Mouse (Mus musculus): ENCODE results near the gene Auts2. TPM values are rescaled to one million over a fixed set of nuclear protein-coding genes. Genes with fewer than 3 reads are reported as not detected.

The Auts2 gene
- polyA plus RNA-seq, 1 experiment from 2014 or later: 47.7 TPM

DNA sequence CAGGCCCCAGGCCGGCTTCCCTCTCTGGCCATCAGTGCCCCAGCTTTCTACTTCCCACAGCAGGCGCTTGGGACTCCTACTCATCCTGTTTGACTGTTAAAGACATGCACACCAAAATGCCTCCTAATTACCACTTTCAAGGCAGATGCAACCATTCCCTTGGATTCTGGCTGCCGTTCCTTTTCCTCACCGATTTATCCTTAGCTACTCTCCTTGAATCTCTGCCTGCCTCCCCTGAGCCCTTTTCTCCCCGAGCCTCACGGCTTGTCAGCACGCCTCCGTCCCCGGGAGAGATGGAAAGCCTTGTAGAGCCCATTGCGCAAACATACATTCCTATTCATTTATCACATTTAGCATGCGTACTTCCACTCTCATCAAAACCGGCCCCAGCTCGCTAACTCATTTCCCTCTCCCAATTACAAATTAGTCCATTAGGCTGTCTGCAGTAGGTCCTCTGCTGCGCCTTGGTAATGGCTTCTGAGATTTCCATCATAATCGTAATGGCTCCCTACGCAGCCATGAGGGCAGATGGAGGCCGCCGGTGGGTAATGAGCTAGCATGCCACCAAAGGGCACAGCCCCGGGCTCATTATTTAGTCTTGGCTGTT, 825.7 kb downstream of the Auts2 start:
- H3K4me3 ChIP-seq (ENCODE audit: low read depth, low read length): no peak overlapping the region
- no peak overlapping the region for H3K9ac ChIP-seq (replicated peaks; ENCODE audit: low read depth, low read length)
- no peak overlapping the region for H3K4me2 ChIP-seq (replicated peaks; ENCODE audit: low read depth, low read length)
- WGBS: 66% methylated on average over 19 of the region's 19 CpGs
- ATAC-seq (ENCODE audit: insufficient number of reproducible peaks, insufficient read depth, low FRiP score, low read depth): no peak
- H3K9me3 ChIP-seq (ENCODE audit: control insufficient read depth, low read depth, low read length): no peaks in the 10 kb centered on the region
- no peaks in the 10 kb centered on the region for H3K4me1 ChIP-seq (ENCODE audit: control insufficient read depth, insufficient read depth, low read length)
- H3K36me3 ChIP-seq (ENCODE audit: control insufficient read depth, insufficient read depth, low read length): no peaks in the 10 kb centered on the region
- H3K27me3 ChIP-seq (ENCODE audit: control insufficient read depth, insufficient read depth, low read length): no peaks in the 10 kb centered on the region
- H3K27ac ChIP-seq (ENCODE audit: low read length): no peak overlapping the region

DNA sequence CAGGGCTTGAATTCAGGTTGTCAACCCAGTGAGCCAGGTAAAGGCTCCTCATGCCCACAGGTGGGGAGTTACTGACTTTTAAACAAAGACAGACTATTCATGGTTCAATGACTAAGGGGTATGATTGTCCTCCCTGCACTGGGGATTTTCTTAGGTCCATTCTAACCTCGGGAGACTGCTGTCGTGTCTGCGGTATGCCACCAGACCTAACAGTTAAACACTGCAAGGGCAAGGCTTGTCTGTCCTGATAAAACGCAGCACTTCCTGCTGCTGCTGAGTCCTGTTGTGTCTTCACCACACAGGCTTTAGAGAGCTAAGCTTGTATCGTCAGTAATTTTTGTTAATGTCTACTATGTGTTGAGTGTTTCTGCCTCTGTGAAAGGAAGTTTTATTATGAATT, 828.2 kb downstream of the Auts2 start:
- 74% methylated on average over 5 of the region's 5 CpGs for WGBS
- no peak overlapping the region for H3K4me3 ChIP-seq (ENCODE audit: low read depth, low read length)
- H3K9me3 ChIP-seq (ENCODE audit: control insufficient read depth, low read depth, low read length): no peaks in the 10 kb centered on the region
- H3K27ac ChIP-seq (ENCODE audit: low read length): no peak overlapping the region
- H3K4me2 ChIP-seq (replicated peaks; ENCODE audit: low read depth, low read length): no peak overlapping the region
- no peak overlapping the region for H3K9ac ChIP-seq (replicated peaks; ENCODE audit: low read depth, low read length)
- no peaks in the 10 kb centered on the region for H3K27me3 ChIP-seq (ENCODE audit: control insufficient read depth, insufficient read depth, low read length)
- H3K36me3 ChIP-seq (ENCODE audit: control insufficient read depth, insufficient read depth, low read length): no peaks in the 10 kb centered on the region
- H3K4me1 ChIP-seq (ENCODE audit: control insufficient read depth, insufficient read depth, low read length): 0 out of 2 replicates have a peak, but pooled peaks cover 4% of the 10 kb centered on the region
- no peak for ATAC-seq (ENCODE audit: insufficient number of reproducible peaks, insufficient read depth, low FRiP score, low read depth)

DNA sequence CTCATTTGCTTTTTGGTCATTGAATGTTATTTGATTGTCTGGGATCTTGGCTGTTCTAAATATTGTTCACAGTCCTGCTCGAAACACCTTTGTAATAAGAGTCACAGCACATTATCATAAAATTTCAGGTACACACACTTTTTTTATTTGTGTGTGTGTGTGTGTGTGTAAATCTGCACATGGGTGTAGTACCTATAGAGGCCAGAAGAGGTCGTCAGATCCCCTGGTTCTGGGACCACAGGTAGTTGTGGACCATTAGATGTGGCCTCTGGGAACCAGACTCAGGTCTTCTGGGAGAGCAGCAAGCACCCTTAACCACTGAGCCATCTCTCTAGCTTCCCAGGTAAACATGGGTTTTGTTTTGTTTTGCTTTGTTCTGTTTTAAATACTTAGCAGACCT, 830.7 kb downstream of the Auts2 start:
- no peak overlapping the region for H3K27ac ChIP-seq (ENCODE audit: low read length)
- H3K4me3 ChIP-seq (ENCODE audit: low read depth, low read length): no peak overlapping the region
- H3K4me1 ChIP-seq (ENCODE audit: control insufficient read depth, insufficient read depth, low read length): 0 out of 2 replicates have a peak, but pooled peaks cover 4% of the 10 kb centered on the region
- no peak overlapping the region for H3K9ac ChIP-seq (replicated peaks; ENCODE audit: low read depth, low read length)
- H3K36me3 ChIP-seq (ENCODE audit: control insufficient read depth, insufficient read depth, low read length): no peaks in the 10 kb centered on the region
- no peak overlapping the region for H3K4me2 ChIP-seq (replicated peaks; ENCODE audit: low read depth, low read length)
- no peaks in the 10 kb centered on the region for H3K27me3 ChIP-seq (ENCODE audit: control insufficient read depth, insufficient read depth, low read length)
- H3K9me3 ChIP-seq (ENCODE audit: control insufficient read depth, low read depth, low read length): no peaks in the 10 kb centered on the region
- no peak for ATAC-seq (ENCODE audit: insufficient number of reproducible peaks, insufficient read depth, low FRiP score, low read depth)
- WGBS: 84% methylated on average over 2 of the region's 2 CpGs

DNA sequence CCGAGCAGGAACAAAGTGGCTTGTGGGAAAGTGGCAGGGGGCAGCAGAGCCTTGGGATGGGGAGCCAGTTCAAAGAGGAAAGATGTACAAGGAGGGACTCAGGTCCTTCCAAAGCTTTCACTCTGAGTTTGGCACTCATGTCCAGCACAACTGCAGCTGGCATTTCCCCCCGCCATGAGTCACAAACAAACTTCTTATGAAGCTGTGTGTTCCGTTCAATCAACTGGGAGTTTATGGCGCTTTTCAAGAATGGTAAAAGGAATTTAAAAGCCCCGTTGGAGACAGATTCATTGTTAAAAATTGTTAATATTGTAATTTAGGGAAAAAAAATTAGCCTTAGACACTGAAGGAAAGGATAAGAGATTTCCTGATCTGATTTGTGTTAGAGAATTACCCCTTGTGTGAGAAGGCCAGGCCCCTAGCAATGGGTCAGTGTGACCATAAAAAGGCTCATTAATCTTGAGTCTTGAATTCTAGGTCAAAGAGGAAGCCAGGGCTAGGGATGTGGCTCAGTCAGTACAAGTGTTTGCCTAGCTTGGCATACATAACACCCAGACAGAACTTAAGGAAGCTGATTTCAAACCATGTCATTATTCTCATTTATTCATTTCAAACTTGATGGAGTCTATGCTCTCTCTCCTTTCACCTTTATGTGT, 831.5 kb downstream of the Auts2 start:
- Histone ChIP-seq H3K9me3 (ENCODE audit: control insufficient read depth, low read depth, low read length) (no peaks in the 10 kb centered on the region), H3K9ac (replicated peaks; ENCODE audit: low read depth, low read length) (no peak overlapping the region), H3K36me3 (ENCODE audit: control insufficient read depth, insufficient read depth, low read length) (no peaks in the 10 kb centered on the region), H3K4me1 (ENCODE audit: control insufficient read depth, insufficient read depth, low read length) (0 out of 2 replicates have a peak, but pooled peaks cover 4% of the 10 kb centered on the region), H3K4me3 (ENCODE audit: low read depth, low read length) (no peak overlapping the region), H3K4me2 (replicated peaks; ENCODE audit: low read depth, low read length) (no peak overlapping the region), H3K27ac (ENCODE audit: low read length) (no peak overlapping the region), H3K27me3 (ENCODE audit: control insufficient read depth, insufficient read depth, low read length) (no peaks in the 10 kb centered on the region)
- 37% methylated on average over 5 of the region's 5 CpGs for WGBS
- no peak for ATAC-seq (ENCODE audit: insufficient number of reproducible peaks, insufficient read depth, low FRiP score, low read depth)

DNA sequence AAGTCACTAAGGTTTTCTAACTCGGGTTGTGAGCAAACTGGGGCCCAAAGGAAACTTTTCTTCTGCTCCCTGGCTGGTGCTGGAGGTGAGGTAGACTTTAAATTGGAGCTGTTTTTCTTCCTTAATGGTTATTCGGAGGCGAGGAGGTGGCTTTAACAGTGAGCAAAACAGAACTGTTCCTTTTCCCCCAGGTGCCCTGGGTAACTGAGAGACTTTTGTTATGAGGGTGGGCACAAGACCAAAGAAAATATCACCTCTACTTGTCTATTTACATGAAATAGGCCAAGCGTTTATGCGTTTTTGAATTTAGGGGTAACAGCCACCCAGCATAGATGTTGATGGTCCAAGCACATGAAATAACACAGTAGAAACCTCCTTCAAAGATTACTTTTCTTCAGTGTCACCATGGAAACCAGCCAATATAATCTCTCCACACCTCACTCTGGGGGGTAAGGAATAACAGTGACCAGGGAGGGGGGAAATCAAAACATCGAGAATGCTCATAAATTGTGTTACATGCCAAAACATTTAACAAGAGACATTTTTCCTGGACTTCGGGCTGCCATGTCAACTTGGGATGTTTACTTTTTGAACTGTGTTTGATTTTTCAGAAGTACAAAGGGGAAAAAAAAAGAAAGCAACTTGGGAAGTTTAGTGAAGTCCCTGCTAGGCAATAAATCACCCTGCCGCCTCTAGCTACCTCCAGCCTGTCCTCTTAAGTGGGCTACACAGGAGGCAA, 832.2 kb downstream of the Auts2 start:
- Histone ChIP-seq H3K4me1 (ENCODE audit: control insufficient read depth, insufficient read depth, low read length) (0 out of 2 replicates have a peak, but pooled peaks cover 4% of the 10 kb centered on the region), H3K27ac (ENCODE audit: low read length) (no peak overlapping the region), H3K4me3 (ENCODE audit: low read depth, low read length) (no peak overlapping the region), H3K27me3 (ENCODE audit: control insufficient read depth, insufficient read depth, low read length) (no peaks in the 10 kb centered on the region), H3K9me3 (ENCODE audit: control insufficient read depth, low read depth, low read length) (no peaks in the 10 kb centered on the region), H3K4me2 (replicated peaks; ENCODE audit: low read depth, low read length) (no peak overlapping the region), H3K9ac (replicated peaks; ENCODE audit: low read depth, low read length) (no peak overlapping the region), H3K36me3 (ENCODE audit: control insufficient read depth, insufficient read depth, low read length) (no peaks in the 10 kb centered on the region)
- no peak for ATAC-seq (ENCODE audit: insufficient number of reproducible peaks, insufficient read depth, low FRiP score, low read depth)
- WGBS: 33% methylated on average over 8 of the region's 8 CpGs

DNA sequence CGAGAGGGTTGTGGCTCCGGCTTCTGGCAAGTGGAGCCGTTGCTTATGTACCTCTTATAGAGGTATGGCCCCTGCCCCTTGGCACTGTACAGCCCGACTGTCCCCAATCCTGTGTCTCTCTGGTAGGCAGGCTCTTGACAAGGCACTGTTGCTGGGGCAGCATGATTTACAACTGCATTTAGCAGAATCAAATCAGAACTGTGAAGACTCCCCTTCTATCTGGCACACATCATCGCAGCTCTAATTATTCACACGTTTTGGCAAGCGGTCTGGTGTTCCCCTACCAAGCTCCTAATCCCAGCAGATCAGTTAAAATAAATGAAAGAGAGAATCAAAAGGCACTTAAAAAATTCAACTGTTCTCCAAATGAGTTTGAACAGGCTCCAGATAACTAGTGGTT, 835.7 kb downstream of the Auts2 start:
- ATAC-seq (ENCODE audit: insufficient number of reproducible peaks, insufficient read depth, low FRiP score, low read depth): no peak
- 82% methylated on average over 7 of the region's 7 CpGs for WGBS
- Histone ChIP-seq H3K4me1 (ENCODE audit: control insufficient read depth, insufficient read depth, low read length) (0 out of 2 replicates have a peak, but pooled peaks cover 4% of the 10 kb centered on the region), H3K27me3 (ENCODE audit: control insufficient read depth, insufficient read depth, low read length) (no peaks in the 10 kb centered on the region), H3K4me3 (ENCODE audit: low read depth, low read length) (no peak overlapping the region), H3K9ac (replicated peaks; ENCODE audit: low read depth, low read length) (no peak overlapping the region), H3K36me3 (ENCODE audit: control insufficient read depth, insufficient read depth, low read length) (no peaks in the 10 kb centered on the region), H3K9me3 (ENCODE audit: control insufficient read depth, low read depth, low read length) (no peaks in the 10 kb centered on the region), H3K4me2 (replicated peaks; ENCODE audit: low read depth, low read length) (no peak overlapping the region), H3K27ac (ENCODE audit: low read length) (no peak overlapping the region)

DNA sequence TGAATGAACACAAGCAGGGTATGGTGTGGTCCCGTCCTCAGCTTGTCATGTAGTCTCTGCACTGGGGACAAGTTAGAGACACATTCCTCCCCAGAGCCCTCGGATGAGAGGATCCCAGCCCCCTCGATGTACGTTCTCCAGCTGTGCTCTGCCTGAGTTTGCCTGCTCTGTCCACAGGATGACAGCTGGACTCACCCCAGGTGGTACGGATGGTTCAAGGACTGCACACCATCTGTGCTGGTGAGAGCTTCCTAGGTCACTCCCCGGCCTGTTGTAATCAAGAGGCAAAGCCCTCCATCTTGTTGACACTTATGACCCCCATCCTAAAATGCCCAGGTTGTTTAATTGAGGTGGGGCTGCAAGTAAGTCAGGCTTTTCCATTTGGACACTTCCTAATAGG, 839.4 kb downstream of the Auts2 start:
- no peak for ATAC-seq (ENCODE audit: insufficient number of reproducible peaks, insufficient read depth, low FRiP score, low read depth)
- no peak overlapping the region for H3K27ac ChIP-seq (ENCODE audit: low read length)
- 36% methylated on average over 6 of the region's 6 CpGs for WGBS

DNA sequence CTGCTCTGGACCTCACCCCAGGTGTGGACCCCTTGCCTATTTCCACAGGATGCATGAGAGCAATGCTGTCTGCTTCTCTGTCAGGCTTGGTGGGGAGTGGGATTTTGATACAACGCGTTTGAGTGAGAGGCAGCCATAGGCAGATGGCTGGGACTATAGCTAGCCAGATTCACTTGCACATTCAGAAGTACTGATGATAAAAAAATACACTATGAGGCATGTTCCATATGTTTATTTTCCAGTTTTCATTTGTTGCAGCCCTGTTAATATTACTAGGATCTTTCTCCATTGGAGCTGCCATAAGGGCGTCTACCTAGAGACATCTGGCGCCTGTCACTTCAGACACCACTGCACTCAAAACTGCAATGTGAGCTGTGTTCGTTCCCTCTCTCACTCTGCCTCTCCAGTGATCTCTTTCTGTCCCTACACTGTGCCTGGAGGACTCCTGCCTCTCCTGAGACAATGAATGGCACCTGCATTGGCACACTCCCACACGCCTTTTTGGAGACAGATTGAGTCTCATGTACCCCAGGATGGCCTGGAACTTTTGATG, 840.2 kb downstream of the Auts2 start:
- WGBS: 80% methylated on average over 6 of the region's 6 CpGs
- no peak overlapping the region for H3K9ac ChIP-seq (replicated peaks; ENCODE audit: low read depth, low read length)

More for the DNA sequence above, 839.4 kb downstream of the Auts2 start:
- H3K36me3 ChIP-seq (ENCODE audit: control insufficient read depth, insufficient read depth, low read length): no peaks in the 10 kb centered on the region
- H3K4me1 ChIP-seq (ENCODE audit: control insufficient read depth, insufficient read depth, low read length): no peaks in the 10 kb centered on the region
- no peak overlapping the region for H3K4me3 ChIP-seq (ENCODE audit: low read depth, low read length)
- H3K4me2 ChIP-seq (replicated peaks; ENCODE audit: low read depth, low read length): no peak overlapping the region
- H3K9ac ChIP-seq (replicated peaks; ENCODE audit: low read depth, low read length): no peak overlapping the region
- no peaks in the 10 kb centered on the region for H3K27me3 ChIP-seq (ENCODE audit: control insufficient read depth, insufficient read depth, low read length)
- H3K9me3 ChIP-seq (ENCODE audit: control insufficient read depth, low read depth, low read length): no peaks in the 10 kb centered on the region

More for the DNA sequence above, 840.2 kb downstream of the Auts2 start:
- Histone ChIP-seq H3K4me3 (ENCODE audit: low read depth, low read length) (no peak overlapping the region), H3K27me3 (ENCODE audit: control insufficient read depth, insufficient read depth, low read length) (no peaks in the 10 kb centered on the region), H3K4me2 (replicated peaks; ENCODE audit: low read depth, low read length) (no peak overlapping the region), H3K9me3 (ENCODE audit: control insufficient read depth, low read depth, low read length) (no peaks in the 10 kb centered on the region), H3K4me1 (ENCODE audit: control insufficient read depth, insufficient read depth, low read length) (no peaks in the 10 kb centered on the region), H3K36me3 (ENCODE audit: control insufficient read depth, insufficient read depth, low read length) (no peaks in the 10 kb centered on the region), H3K27ac (ENCODE audit: low read length) (no peak overlapping the region)
- no peak for ATAC-seq (ENCODE audit: insufficient number of reproducible peaks, insufficient read depth, low FRiP score, low read depth)

Data from stomach, embryonic 14.5 days (tissue).